Mouse (Mus musculus) C2C12 (cell line): ENCODE data around the gene Cdk17.

ENCODE experiments used
- CTCF ChIP-seq: IDR thresholded peaks from one replicate; pipeline ENCODE4 v1.5.1; 2011; ENCODE audit not compliant: control insufficient read depth, insufficient read depth, insufficient read length
- FOSL1 ChIP-seq: IDR thresholded peaks from one replicate; pipeline ENCODE4 v1.8.0; 2011; ENCODE audit warnings: mild to moderate bottlenecking, low read length; ENCODE audit not compliant: poor library complexity, insufficient read depth, severe bottlenecking

DNA sequence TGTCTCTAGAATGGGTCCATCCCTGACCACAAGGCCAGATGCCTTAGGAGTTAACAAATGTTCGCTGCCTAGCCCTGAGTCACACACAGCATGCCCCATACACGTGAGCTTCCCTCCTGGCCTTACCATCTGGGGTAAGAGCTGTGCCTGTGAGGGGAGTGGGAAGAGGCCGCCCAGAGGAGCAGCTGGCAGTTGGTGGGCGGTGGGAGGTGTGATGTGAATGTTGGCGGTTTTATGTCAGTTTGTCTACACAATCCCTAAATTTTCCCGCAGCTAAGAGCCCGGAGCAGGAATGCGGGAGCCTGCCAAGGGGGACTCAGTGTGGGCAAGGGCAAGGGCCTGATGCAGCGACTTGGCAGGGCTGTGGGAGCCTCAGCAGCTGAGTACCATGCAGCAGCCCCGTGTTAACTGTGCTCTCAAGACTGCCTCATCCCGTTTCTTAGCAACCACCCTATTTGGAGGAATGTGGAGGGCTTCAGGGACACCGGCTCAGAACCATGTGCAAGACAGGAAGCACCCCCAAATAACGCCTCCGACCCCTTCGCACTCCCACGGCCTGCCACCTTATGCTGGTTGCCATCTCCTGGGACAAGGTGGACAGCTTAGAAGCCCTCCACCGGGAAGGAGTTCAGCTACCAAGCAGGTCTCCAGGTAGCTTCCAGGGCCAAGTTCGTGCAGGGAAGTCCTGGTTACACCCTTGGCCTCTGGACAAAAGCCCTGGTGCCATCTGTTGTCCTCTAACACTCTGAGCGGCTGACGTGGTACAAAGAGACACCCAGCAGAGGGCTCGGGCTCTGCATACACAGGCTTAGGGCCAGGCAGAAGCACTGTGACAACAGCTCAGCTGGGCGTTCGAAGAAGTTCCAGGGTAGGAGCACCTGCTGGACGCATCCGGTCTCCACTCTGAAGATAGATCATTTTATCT, 114.8 kb downstream of the Cdk17 start:
- TF ChIP-seq CTCF: no peak
- no peak for TF ChIP-seq FOSL1
